ENCODE assay signal across 9 mouse cellular contexts in genomic region chr8:120697154-120697978, GRCm38 (mm10). TPM values are rescaled to one million over a fixed set of nuclear protein-coding genes. Genes with fewer than 3 reads are reported as not detected.
DNase-seq lines count a peak whose midpoint lies in the region; ATAC-seq lines count a peak whose summit lies in the region.
"Had no signal": no experiment of that assay in that cellular context is flagged by ENCODE, and none has a peak within 500 bp of the region (broad histone marks: within the 10 kb centered on the region; RNA-seq: fewer than 3 reads in every experiment).

No protein-coding gene starts in this region.

- H3K9me3 ChIP-seq in embryonic facial prominence, embryonic 14.5 days (ENCODE audit: control insufficient read depth, low read length) = no peaks in the 10 kb centered on the region
- H3K9me3 ChIP-seq in embryonic facial prominence, embryonic 10.5 days = peaks cover 4% of the 10 kb centered on the region
- no peaks in the 10 kb centered on the region for H3K9me3 ChIP-seq in midbrain, embryonic 11.5 days (ENCODE audit: control insufficient read depth, low read length)
- no peaks in the 10 kb centered on the region for H3K9me3 ChIP-seq in midbrain, embryonic 13.5 days
- no peaks in the 10 kb centered on the region; the same call in 1 of the 2 replicates for H3K9me3 ChIP-seq in heart, embryonic 14.5 days (ENCODE audit: control insufficient read depth, low read length)
- H3K9me3 ChIP-seq: embryonic facial prominence, embryonic 12.5 days had no signal

- peak; percentile 55 for DNase-seq in embryonic facial prominence, embryonic 14.5 days (ENCODE audit: low spot score)
- DNase-seq in embryonic facial prominence, embryonic 10.5 days (ENCODE audit: low spot score) = no peak
- peak; percentile 69 for DNase-seq in midbrain, embryonic 11.5 days (ENCODE audit: low spot score, missing footprints)
- DNase-seq in lung, postnatal 10 days = peak; percentile 83
- peak; percentile 74 for DNase-seq in thymus, postnatal 4 days
- DNase-seq in urinary bladder, postnatal 25 days (ENCODE audit: low spot score) = no peak

- no peaks in the 10 kb centered on the region; the same call in 1 of the 2 replicates for H3K4me1 ChIP-seq in embryonic facial prominence, embryonic 14.5 days (ENCODE audit: control insufficient read depth, insufficient read depth, low read length)
- H3K4me1 ChIP-seq in embryonic facial prominence, embryonic 10.5 days = peaks cover 30% of the 10 kb centered on the region
- H3K4me1 ChIP-seq in midbrain, embryonic 11.5 days (ENCODE audit: control insufficient read depth, insufficient read depth, low read length) = no peaks in the 10 kb centered on the region; the same call in 1 of the 2 replicates
- peaks cover 8% of the 10 kb centered on the region; the same call in 1 of the 2 replicates for H3K4me1 ChIP-seq in midbrain, embryonic 13.5 days (replicated peaks)
- H3K4me1 ChIP-seq in heart, embryonic 14.5 days (ENCODE audit: control insufficient read depth in 2 of 2, insufficient read depth in 2 of 2, low read length in 2 of 2) = peaks cover 20 to 25% of the 10 kb centered on the region in 2 experiments

- H3K27me3 ChIP-seq in embryonic facial prominence, embryonic 14.5 days (replicated peaks; ENCODE audit: control insufficient read depth, insufficient read depth, low read length) = no peaks in the 10 kb centered on the region
- H3K27me3 ChIP-seq in embryonic facial prominence, embryonic 10.5 days (replicated peaks; ENCODE audit: low read depth, poor library complexity, severe bottlenecking) = peaks cover 17% of the 10 kb centered on the region
- no peaks in the 10 kb centered on the region for H3K27me3 ChIP-seq in midbrain, embryonic 11.5 days (ENCODE audit: control insufficient read depth, insufficient read depth, low read length)
- H3K27me3 ChIP-seq in midbrain, embryonic 13.5 days = no peaks in the 10 kb centered on the region
- H3K27me3 ChIP-seq in heart, embryonic 14.5 days (ENCODE audit: control insufficient read depth, insufficient read depth, low read length) = 0 out of 2 replicates have a peak, but pooled peaks cover 3% of the 10 kb centered on the region
- H3K27me3 ChIP-seq: embryonic facial prominence, embryonic 12.5 days had no signal

- H3K27ac ChIP-seq in embryonic facial prominence, embryonic 14.5 days (replicated peaks; ENCODE audit: low read depth, low read length) = no peak overlapping the region
- no peak overlapping the region for H3K27ac ChIP-seq in embryonic facial prominence, embryonic 10.5 days (replicated peaks)
- H3K27ac ChIP-seq in midbrain, embryonic 11.5 days (ENCODE audit: low read depth, low read length) = no peak overlapping the region
- H3K27ac ChIP-seq in midbrain, embryonic 13.5 days = no peak overlapping the region
- peak overlapping the region; percentile 25 to 61 for H3K27ac ChIP-seq in heart, embryonic 14.5 days (replicated peaks in 1 of 2; ENCODE audit: control insufficient read depth in 1 of 2, insufficient read depth in 1 of 2, low read depth in 2 of 2, low read length in 2 of 2)
- H3K27ac ChIP-seq: embryonic facial prominence, embryonic 12.5 days had no signal

- WGBS in embryonic facial prominence, embryonic 14.5 days = 67% methylated on average over 16 of the region's 17 CpGs
- 86% methylated on average over 17 of the region's 17 CpGs for WGBS in embryonic facial prominence, embryonic 10.5 days
- 88% methylated on average over 17 of the region's 17 CpGs for WGBS in midbrain, embryonic 11.5 days
- WGBS in midbrain, embryonic 13.5 days = 84% methylated on average over 17 of the region's 17 CpGs
- WGBS in heart, embryonic 14.5 days = 57% methylated on average over 17 of the region's 17 CpGs

- H3K4me3 ChIP-seq in embryonic facial prominence, embryonic 14.5 days (ENCODE audit: low read depth, low read length) = no peak overlapping the region
- H3K4me3 ChIP-seq in embryonic facial prominence, embryonic 10.5 days = no peak overlapping the region
- no peak overlapping the region for H3K4me3 ChIP-seq in midbrain, embryonic 11.5 days (ENCODE audit: low read depth, low read length)
- no peak overlapping the region for H3K4me3 ChIP-seq in midbrain, embryonic 13.5 days (replicated peaks)
- no peak overlapping the region for H3K4me3 ChIP-seq in heart, embryonic 14.5 days (ENCODE audit: control insufficient read depth in 1 of 2, insufficient read depth in 1 of 2, low read depth in 1 of 2, low read length in 2 of 2)
- H3K4me3 ChIP-seq: embryonic facial prominence, embryonic 12.5 days had no signal

- H3K9ac ChIP-seq in embryonic facial prominence, embryonic 14.5 days (ENCODE audit: low read depth, low read length) = no peak overlapping the region
- H3K9ac ChIP-seq in midbrain, embryonic 11.5 days (ENCODE audit: low read length) = no peak overlapping the region
- no peak overlapping the region for H3K9ac ChIP-seq in midbrain, embryonic 13.5 days (replicated peaks)
- no peak overlapping the region for H3K9ac ChIP-seq in heart, embryonic 14.5 days (ENCODE audit: low read length)
- H3K9ac ChIP-seq: embryonic facial prominence, embryonic 12.5 days had no signal

- H3K4me2 ChIP-seq in embryonic facial prominence, embryonic 14.5 days (ENCODE audit: low read depth, low read length) = no peak overlapping the region
- no peak overlapping the region for H3K4me2 ChIP-seq in midbrain, embryonic 11.5 days
- H3K4me2 ChIP-seq in midbrain, embryonic 13.5 days (replicated peaks) = no peak overlapping the region
- no peak overlapping the region for H3K4me2 ChIP-seq in heart, embryonic 14.5 days (ENCODE audit: low read length)
- H3K4me2 ChIP-seq: embryonic facial prominence, embryonic 12.5 days had no signal

- H3K36me3 ChIP-seq in embryonic facial prominence, embryonic 14.5 days (ENCODE audit: control insufficient read depth, insufficient read depth, low read length) = no peaks in the 10 kb centered on the region
- H3K36me3 ChIP-seq in embryonic facial prominence, embryonic 10.5 days (replicated peaks) = no peaks in the 10 kb centered on the region
- no peaks in the 10 kb centered on the region for H3K36me3 ChIP-seq in midbrain, embryonic 11.5 days (ENCODE audit: control insufficient read depth, insufficient read depth, low read length)
- H3K36me3 ChIP-seq in midbrain, embryonic 13.5 days = no peaks in the 10 kb centered on the region
- H3K36me3 ChIP-seq in heart, embryonic 14.5 days (ENCODE audit: control insufficient read depth, insufficient read depth, low read length) = no peaks in the 10 kb centered on the region
- H3K36me3 ChIP-seq: embryonic facial prominence, embryonic 12.5 days had no signal

- ATAC-seq in embryonic facial prominence, embryonic 14.5 days (ENCODE audit: low read depth) = 0 out of 2 replicates have a peak, but pooled peaks have one; percentile 3
- ATAC-seq in midbrain, embryonic 11.5 days (ENCODE audit: low FRiP score) = no peak
- ATAC-seq in midbrain, embryonic 13.5 days = no peak
- no peak for ATAC-seq in heart, embryonic 14.5 days (ENCODE audit: insufficient number of reproducible peaks, insufficient read depth, low FRiP score, low read depth)

RNA-seq across cellular contexts. Expression of gene Emc8, which starts 29.0 kb away (rescaled TPM):
- 221 and 243 TPM in 2 replicates for polyA plus RNA-seq in embryonic facial prominence, embryonic 14.5 days (2014; fragmentation: Nextera tagmentation; extraction: Ambion mirVana)
- polyA plus RNA-seq in embryonic facial prominence, embryonic 10.5 days (2016; fragmentation: Nextera tagmentation; extraction: Ambion mirVana) = 388 and 400 TPM in 2 replicates
- 292 and 306 TPM in 2 replicates for polyA plus RNA-seq in midbrain, embryonic 11.5 days (2014; fragmentation: Nextera tagmentation; extraction: Ambion mirVana)
- 161 and 180 TPM in 2 replicates for polyA plus RNA-seq in midbrain, embryonic 13.5 days (2015; fragmentation: Nextera tagmentation; extraction: Ambion mirVana)
- polyA plus RNA-seq in heart, embryonic 14.5 days (2014; fragmentation: Nextera tagmentation; extraction: Ambion mirVana) = 166 and 168 TPM in 2 replicates

RNA-seq across cellular contexts. Expression of gene Cox4i1, which starts 29.3 kb away (rescaled TPM):
- polyA plus RNA-seq in embryonic facial prominence, embryonic 14.5 days (2014; fragmentation: Nextera tagmentation; extraction: Ambion mirVana) = 977 and 1,053 TPM in 2 replicates
- polyA plus RNA-seq in embryonic facial prominence, embryonic 10.5 days (2016; fragmentation: Nextera tagmentation; extraction: Ambion mirVana) = 874 and 883 TPM in 2 replicates
- polyA plus RNA-seq in midbrain, embryonic 11.5 days (2014; fragmentation: Nextera tagmentation; extraction: Ambion mirVana) = 937 and 953 TPM in 2 replicates
- 1,057 and 1,066 TPM in 2 replicates for polyA plus RNA-seq in midbrain, embryonic 13.5 days (2015; fragmentation: Nextera tagmentation; extraction: Ambion mirVana)
- 2,314 and 2,402 TPM in 2 replicates for polyA plus RNA-seq in heart, embryonic 14.5 days (2014; fragmentation: Nextera tagmentation; extraction: Ambion mirVana)

RNA-seq across cellular contexts. Expression of gene Gm27021, which starts 29.5 kb away (rescaled TPM):
- 2.7 and 3.3 TPM in 2 replicates for polyA plus RNA-seq in embryonic facial prominence, embryonic 14.5 days (2014; fragmentation: Nextera tagmentation; extraction: Ambion mirVana)
- 3.7 and 4.2 TPM in 2 replicates for polyA plus RNA-seq in embryonic facial prominence, embryonic 10.5 days (2016; fragmentation: Nextera tagmentation; extraction: Ambion mirVana)
- 3.4 and 3.5 TPM in 2 replicates for polyA plus RNA-seq in midbrain, embryonic 11.5 days (2014; fragmentation: Nextera tagmentation; extraction: Ambion mirVana)
- polyA plus RNA-seq in midbrain, embryonic 13.5 days (2015; fragmentation: Nextera tagmentation; extraction: Ambion mirVana) = 5.2 and 5.3 TPM in 2 replicates
- polyA plus RNA-seq in heart, embryonic 14.5 days (2014; fragmentation: Nextera tagmentation; extraction: Ambion mirVana) = 0.45 and 0.65 TPM in 2 replicates

RNA-seq across cellular contexts. Expression of gene Irf8, which starts 38.8 kb away (rescaled TPM):
- polyA plus RNA-seq in embryonic facial prominence, embryonic 14.5 days (2014; fragmentation: Nextera tagmentation; extraction: Ambion mirVana) = 7.4 and 8.9 TPM in 2 replicates
- 4.6 and 5.8 TPM in 2 replicates for polyA plus RNA-seq in embryonic facial prominence, embryonic 10.5 days (2016; fragmentation: Nextera tagmentation; extraction: Ambion mirVana)
- polyA plus RNA-seq in midbrain, embryonic 11.5 days (2014; fragmentation: Nextera tagmentation; extraction: Ambion mirVana) = 4.7 and 4.9 TPM in 2 replicates
- polyA plus RNA-seq in midbrain, embryonic 13.5 days (2015; fragmentation: Nextera tagmentation; extraction: Ambion mirVana) = 3.5 and 3.9 TPM in 2 replicates
- 7.5 and 8.5 TPM in 2 replicates for polyA plus RNA-seq in heart, embryonic 14.5 days (2014; fragmentation: Nextera tagmentation; extraction: Ambion mirVana)

RNA-seq across cellular contexts. Expression of gene 1190005I06Rik, which starts 49.9 kb away (rescaled TPM):
- polyA plus RNA-seq in embryonic facial prominence, embryonic 14.5 days (2014; fragmentation: Nextera tagmentation; extraction: Ambion mirVana) = 6.9 and 7.4 TPM in 2 replicates
- polyA plus RNA-seq in embryonic facial prominence, embryonic 10.5 days (2016; fragmentation: Nextera tagmentation; extraction: Ambion mirVana) = 2.9 and 3.8 TPM in 2 replicates
- 2.9 and 4.4 TPM in 2 replicates for polyA plus RNA-seq in midbrain, embryonic 11.5 days (2014; fragmentation: Nextera tagmentation; extraction: Ambion mirVana)
- polyA plus RNA-seq in midbrain, embryonic 13.5 days (2015; fragmentation: Nextera tagmentation; extraction: Ambion mirVana) = 6.0 and 8.3 TPM in 2 replicates
- polyA plus RNA-seq in heart, embryonic 14.5 days (2014; fragmentation: Nextera tagmentation; extraction: Ambion mirVana) = 5.8 and 6.2 TPM in 2 replicates

Comparison
In these comparisons a context has a peak if more than half of its experiments do, and no peak if none do; other contexts are left out.
1. DNase-seq: peak in embryonic facial prominence, embryonic 14.5 days (single experiment), midbrain, embryonic 11.5 days (single experiment), lung, postnatal 10 days (single experiment) and thymus, postnatal 4 days (single experiment); none in embryonic facial prominence, embryonic 10.5 days (single experiment) and urinary bladder, postnatal 25 days (single experiment).
2. H3K27ac ChIP-seq: peak in heart, embryonic 14.5 days (2 of 2); none in embryonic facial prominence, embryonic 14.5 days (single experiment), embryonic facial prominence, embryonic 10.5 days (single experiment), midbrain, embryonic 11.5 days (single experiment) and midbrain, embryonic 13.5 days (single experiment).